Mouse (Mus musculus): ENCODE data around the gene Antxr1. TPM values are rescaled to one million over a fixed set of nuclear protein-coding genes. Genes with fewer than 3 reads are reported as not detected.

The Antxr1 gene
- polyA plus RNA-seq, 1 experiment from 2014 or later, result 13.2 TPM

GRCm38 (mm10) chr6:87133520-87133919 is 202.1 kb downstream of the Antxr1 start:
- H3K4me1 ChIP-seq (ENCODE audit: control insufficient read depth, insufficient read depth, low read length), result no peaks in the 10 kb centered on the region
- H3K9ac ChIP-seq (ENCODE audit: low read length), result no peak overlapping the region
- H3K27ac ChIP-seq (replicated peaks; ENCODE audit: low read depth, low read length), result no peak overlapping the region
- DNase-seq (ENCODE audit: low spot score), result no peak
- 83% methylated on average over 3 of the region's 3 CpGs for WGBS
- H3K4me3 ChIP-seq (ENCODE audit: low read depth, low read length), result no peak overlapping the region
- H3K9me3 ChIP-seq (ENCODE audit: control insufficient read depth, low read length), result peaks cover 3% of the 10 kb centered on the region; the same call in 1 of the 2 replicates
- ATAC-seq (ENCODE audit: insufficient number of reproducible peaks, low FRiP score, low TSS enrichment, low read depth), result no peak
- peaks cover 5% of the 10 kb centered on the region for H3K36me3 ChIP-seq (ENCODE audit: control insufficient read depth, insufficient read depth, low read length)
- H3K27me3 ChIP-seq (ENCODE audit: control insufficient read depth, insufficient read depth, low read length), result no peaks in the 10 kb centered on the region
- H3K4me2 ChIP-seq (ENCODE audit: low read depth, severe bottlenecking), result no peak overlapping the region

DNA sequence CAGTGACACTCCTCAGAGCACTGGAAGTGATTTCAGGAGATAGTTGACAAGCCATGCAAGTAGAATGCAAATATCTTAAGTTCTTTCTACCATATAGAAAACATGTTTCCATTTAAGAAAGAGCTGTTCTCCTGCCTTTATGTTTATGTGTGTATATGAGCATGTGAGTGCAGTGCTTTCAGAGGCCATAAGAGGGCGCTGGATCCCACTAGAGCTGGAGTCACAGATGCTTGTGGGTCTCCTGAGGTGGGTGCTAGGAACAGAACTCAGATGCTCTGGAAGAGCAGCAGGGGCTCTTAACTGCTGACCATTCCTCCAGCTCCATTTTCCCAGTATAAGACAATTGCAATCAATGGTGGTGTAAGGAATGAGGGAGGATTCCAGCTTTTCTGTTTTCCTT is 204.5 kb downstream of the Antxr1 start:
- Histone ChIP-seq H3K27ac (replicated peaks; ENCODE audit: low read depth, low read length) (no peak overlapping the region), H3K9ac (ENCODE audit: low read length) (no peak overlapping the region), H3K36me3 (ENCODE audit: control insufficient read depth, insufficient read depth, low read length) (peaks cover 1% of the 10 kb centered on the region), H3K4me1 (ENCODE audit: control insufficient read depth, insufficient read depth, low read length) (no peaks in the 10 kb centered on the region), H3K4me3 (ENCODE audit: low read depth, low read length) (no peak overlapping the region), H3K27me3 (ENCODE audit: control insufficient read depth, insufficient read depth, low read length) (no peaks in the 10 kb centered on the region), H3K9me3 (ENCODE audit: control insufficient read depth, low read length) (peaks cover 3% of the 10 kb centered on the region; the same call in 1 of the 2 replicates), H3K4me2 (ENCODE audit: low read depth, severe bottlenecking) (no peak overlapping the region)
- 69% methylated on average over 1 of the region's 1 CpGs for WGBS
- no peak for DNase-seq (ENCODE audit: low spot score)
- ATAC-seq (ENCODE audit: insufficient number of reproducible peaks, low FRiP score, low TSS enrichment, low read depth), result no peak

DNA sequence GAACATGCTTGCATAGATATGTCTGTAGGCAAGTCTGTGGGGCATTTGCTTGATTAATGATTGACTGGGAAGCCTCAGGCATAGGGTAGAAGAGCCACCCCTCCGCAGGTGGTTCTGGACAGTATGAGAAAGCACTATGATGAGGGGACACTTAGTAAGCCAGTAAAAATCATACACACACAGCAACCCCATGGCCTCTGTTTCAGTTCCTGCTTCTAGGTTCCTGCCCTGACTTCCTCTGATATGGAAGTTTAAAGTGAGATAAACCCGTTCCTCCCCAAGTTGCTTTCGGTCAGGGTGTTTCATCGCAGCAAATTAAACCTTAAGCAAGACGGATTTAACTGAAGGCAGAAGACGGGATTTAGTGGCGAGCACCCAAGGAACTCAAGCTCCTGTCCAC is 205.0 kb downstream of the Antxr1 start:
- no peak for DNase-seq (ENCODE audit: low spot score)
- no peak overlapping the region for H3K27ac ChIP-seq (replicated peaks; ENCODE audit: low read depth, low read length)
- no peak overlapping the region for H3K4me2 ChIP-seq (ENCODE audit: low read depth, severe bottlenecking)
- H3K4me1 ChIP-seq (ENCODE audit: control insufficient read depth, insufficient read depth, low read length), result no peaks in the 10 kb centered on the region
- no peaks in the 10 kb centered on the region for H3K36me3 ChIP-seq (ENCODE audit: control insufficient read depth, insufficient read depth, low read length)
- H3K9ac ChIP-seq (ENCODE audit: low read length), result no peak overlapping the region
- H3K9me3 ChIP-seq (ENCODE audit: control insufficient read depth, low read length), result peaks cover 3% of the 10 kb centered on the region; the same call in 1 of the 2 replicates
- ATAC-seq (ENCODE audit: insufficient number of reproducible peaks, low FRiP score, low TSS enrichment, low read depth), result no peak
- no peak overlapping the region for H3K4me3 ChIP-seq (ENCODE audit: low read depth, low read length)
- H3K27me3 ChIP-seq (ENCODE audit: control insufficient read depth, insufficient read depth, low read length), result no peaks in the 10 kb centered on the region
- 93% methylated on average over 7 of the region's 7 CpGs for WGBS

GRCm38 (mm10) chr6:87129861-87130260 is 205.8 kb downstream of the Antxr1 start:
- ATAC-seq (ENCODE audit: insufficient number of reproducible peaks, low FRiP score, low TSS enrichment, low read depth), result no peak
- Histone ChIP-seq H3K4me3 (ENCODE audit: low read depth, low read length) (no peak overlapping the region), H3K27me3 (ENCODE audit: control insufficient read depth, insufficient read depth, low read length) (no peaks in the 10 kb centered on the region), H3K36me3 (ENCODE audit: control insufficient read depth, insufficient read depth, low read length) (no peaks in the 10 kb centered on the region), H3K4me2 (ENCODE audit: low read depth, severe bottlenecking) (no peak overlapping the region), H3K27ac (replicated peaks; ENCODE audit: low read depth, low read length) (no peak overlapping the region), H3K9ac (ENCODE audit: low read length) (no peak overlapping the region), H3K4me1 (ENCODE audit: control insufficient read depth, insufficient read depth, low read length) (no peaks in the 10 kb centered on the region), H3K9me3 (ENCODE audit: control insufficient read depth, low read length) (peaks cover 3% of the 10 kb centered on the region; the same call in 1 of the 2 replicates)
- WGBS, result 91% methylated on average over 8 of the region's 8 CpGs
- no peak for DNase-seq (ENCODE audit: low spot score)

DNA sequence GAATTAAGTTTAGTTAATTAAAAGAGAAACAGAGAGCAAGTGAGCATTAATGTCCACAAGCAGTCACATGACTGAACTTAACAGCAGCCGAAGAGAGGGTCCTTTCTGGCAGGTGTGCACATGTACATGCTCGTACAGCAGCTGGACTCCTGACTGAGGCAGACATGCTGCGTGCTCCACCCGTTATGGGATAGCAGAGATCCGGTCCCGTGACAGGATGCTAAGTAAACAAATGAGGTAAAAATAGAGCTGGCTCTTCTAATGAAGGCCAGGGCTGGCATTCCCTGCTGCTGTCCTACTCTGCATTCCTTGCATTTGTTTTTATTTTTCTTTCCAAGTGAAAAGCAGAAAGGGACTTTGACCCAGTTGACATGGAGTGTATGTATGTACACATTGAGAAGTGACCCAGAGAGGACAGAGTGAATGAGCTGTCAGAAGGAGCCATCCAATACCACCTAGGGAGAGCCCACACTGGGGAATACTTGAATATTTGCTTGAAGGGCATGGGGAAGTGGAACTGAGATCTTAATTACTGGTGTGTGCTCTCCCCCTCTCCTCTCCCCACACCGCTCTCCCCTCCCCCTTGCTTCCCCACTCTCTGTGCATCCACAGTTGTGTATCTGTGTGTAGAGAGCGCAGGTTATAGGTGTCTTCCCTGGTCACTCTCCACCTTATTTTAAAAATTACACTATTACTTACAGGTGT is 208.4 kb downstream of the Antxr1 start:
- Histone ChIP-seq H3K9me3 (ENCODE audit: control insufficient read depth, low read length) (peaks cover 3% of the 10 kb centered on the region; the same call in 1 of the 2 replicates), H3K27me3 (ENCODE audit: control insufficient read depth, insufficient read depth, low read length) (no peaks in the 10 kb centered on the region), H3K4me1 (ENCODE audit: control insufficient read depth, insufficient read depth, low read length) (no peaks in the 10 kb centered on the region), H3K27ac (replicated peaks; ENCODE audit: low read depth, low read length) (no peak overlapping the region), H3K36me3 (ENCODE audit: control insufficient read depth, insufficient read depth, low read length) (no peaks in the 10 kb centered on the region), H3K4me2 (ENCODE audit: low read depth, severe bottlenecking) (no peak overlapping the region), H3K4me3 (ENCODE audit: low read depth, low read length) (no peak overlapping the region), H3K9ac (ENCODE audit: low read length) (no peak overlapping the region)
- no peak for ATAC-seq (ENCODE audit: insufficient number of reproducible peaks, low FRiP score, low TSS enrichment, low read depth)
- 71% methylated on average over 8 of the region's 8 CpGs for WGBS
- DNase-seq (ENCODE audit: low spot score), result no peak

- Histone ChIP-seq H3K4me2 (ENCODE audit: low read depth, severe bottlenecking) (no peak overlapping the region), H3K27me3 (ENCODE audit: control insufficient read depth, insufficient read depth, low read length) (no peaks in the 10 kb centered on the region), H3K4me1 (ENCODE audit: control insufficient read depth, insufficient read depth, low read length) (no peaks in the 10 kb centered on the region), H3K9ac (ENCODE audit: low read length) (no peak overlapping the region), H3K27ac (replicated peaks; ENCODE audit: low read depth, low read length) (no peak overlapping the region), H3K9me3 (ENCODE audit: control insufficient read depth, low read length) (no peaks in the 10 kb centered on the region), H3K4me3 (ENCODE audit: low read depth, low read length) (no peak overlapping the region), H3K36me3 (ENCODE audit: control insufficient read depth, insufficient read depth, low read length) (no peaks in the 10 kb centered on the region)
- no peak for ATAC-seq (ENCODE audit: insufficient number of reproducible peaks, low FRiP score, low TSS enrichment, low read depth)
- no peak for DNase-seq (ENCODE audit: low spot score)
- WGBS, result 94% methylated on average over 4 of the region's 4 CpGs
These were observed 211.6 kb downstream of the Antxr1 start for GRCm38 (mm10) chr6:87123973-87124372.

GRCm38 (mm10) chr6:87123406-87123805 is 212.2 kb downstream of the Antxr1 start:
- no peak overlapping the region for H3K27ac ChIP-seq (replicated peaks; ENCODE audit: low read depth, low read length)
- ATAC-seq (ENCODE audit: insufficient number of reproducible peaks, low FRiP score, low TSS enrichment, low read depth), result no peak
- DNase-seq (ENCODE audit: low spot score), result no peak
- 90% methylated on average over 6 of the region's 6 CpGs for WGBS
- H3K36me3 ChIP-seq (ENCODE audit: control insufficient read depth, insufficient read depth, low read length), result no peaks in the 10 kb centered on the region
- H3K4me3 ChIP-seq (ENCODE audit: low read depth, low read length), result no peak overlapping the region
- H3K4me1 ChIP-seq (ENCODE audit: control insufficient read depth, insufficient read depth, low read length), result no peaks in the 10 kb centered on the region
- no peaks in the 10 kb centered on the region for H3K27me3 ChIP-seq (ENCODE audit: control insufficient read depth, insufficient read depth, low read length)
- H3K4me2 ChIP-seq (ENCODE audit: low read depth, severe bottlenecking), result no peak overlapping the region
- no peaks in the 10 kb centered on the region for H3K9me3 ChIP-seq (ENCODE audit: control insufficient read depth, low read length)
- no peak overlapping the region for H3K9ac ChIP-seq (ENCODE audit: low read length)

DNA sequence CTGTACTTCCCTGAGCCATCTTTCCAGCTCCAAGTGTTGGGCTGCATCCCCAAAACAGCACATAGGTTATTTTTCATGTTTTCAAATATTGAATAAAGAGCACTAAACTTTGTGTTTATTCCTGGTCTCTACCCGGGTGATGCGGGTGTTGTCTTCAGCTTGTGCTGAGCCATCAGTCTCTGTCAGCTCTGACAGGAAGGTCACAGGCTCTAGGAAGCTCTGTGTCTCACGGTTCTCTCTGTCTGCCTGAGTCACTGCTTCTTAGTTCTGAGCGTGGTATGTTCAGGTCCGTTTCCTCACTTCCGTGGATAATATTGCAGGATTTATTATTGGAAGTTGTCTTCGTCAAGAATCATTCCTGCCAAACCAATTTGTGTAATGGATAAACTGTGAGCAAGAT is 213.7 kb downstream of the Antxr1 start:
- DNase-seq (ENCODE audit: low spot score), result no peak
- no peaks in the 10 kb centered on the region for H3K27me3 ChIP-seq (ENCODE audit: control insufficient read depth, insufficient read depth, low read length)
- H3K4me1 ChIP-seq (ENCODE audit: control insufficient read depth, insufficient read depth, low read length), result no peaks in the 10 kb centered on the region
- H3K9me3 ChIP-seq (ENCODE audit: control insufficient read depth, low read length), result no peaks in the 10 kb centered on the region
- no peak for ATAC-seq (ENCODE audit: insufficient number of reproducible peaks, low FRiP score, low TSS enrichment, low read depth)
- no peak overlapping the region for H3K27ac ChIP-seq (replicated peaks; ENCODE audit: low read depth, low read length)
- 81% methylated on average over 7 of the region's 7 CpGs for WGBS
- H3K9ac ChIP-seq (ENCODE audit: low read length), result no peak overlapping the region
- no peak overlapping the region for H3K4me2 ChIP-seq (ENCODE audit: low read depth, severe bottlenecking)
- no peak overlapping the region for H3K4me3 ChIP-seq (ENCODE audit: low read depth, low read length)
- no peaks in the 10 kb centered on the region for H3K36me3 ChIP-seq (ENCODE audit: control insufficient read depth, insufficient read depth, low read length)

- 90% methylated on average over 6 of the region's 6 CpGs for WGBS
- Histone ChIP-seq H3K36me3 (ENCODE audit: control insufficient read depth, insufficient read depth, low read length) (no peaks in the 10 kb centered on the region), H3K4me3 (ENCODE audit: low read depth, low read length) (no peak overlapping the region), H3K9ac (ENCODE audit: low read length) (no peak overlapping the region), H3K9me3 (ENCODE audit: control insufficient read depth, low read length) (no peaks in the 10 kb centered on the region), H3K27ac (replicated peaks; ENCODE audit: low read depth, low read length) (no peak overlapping the region), H3K27me3 (ENCODE audit: control insufficient read depth, insufficient read depth, low read length) (no peaks in the 10 kb centered on the region), H3K4me1 (ENCODE audit: control insufficient read depth, insufficient read depth, low read length) (no peaks in the 10 kb centered on the region), H3K4me2 (ENCODE audit: low read depth, severe bottlenecking) (no peak overlapping the region)
- ATAC-seq (ENCODE audit: insufficient number of reproducible peaks, low FRiP score, low TSS enrichment, low read depth) (no peak), DNase-seq (ENCODE audit: low spot score) (no peak)
These were observed 215.0 kb downstream of the Antxr1 start for GRCm38 (mm10) chr6:87120661-87121060.
